Mouse (Mus musculus): ENCODE results near the gene Rufy4. TPM values are rescaled to one million over a fixed set of nuclear protein-coding genes. Genes with fewer than 3 reads are reported as not detected.
"Not testable (repeated sequence)": the region's sequence is repeated elsewhere in the genome, so short reads cannot be mapped to it uniquely, and the experiment has no call there.

Gene Rufy4
- polyA plus RNA-seq, 2 experiments from 2014 or later = not detected

DNA sequence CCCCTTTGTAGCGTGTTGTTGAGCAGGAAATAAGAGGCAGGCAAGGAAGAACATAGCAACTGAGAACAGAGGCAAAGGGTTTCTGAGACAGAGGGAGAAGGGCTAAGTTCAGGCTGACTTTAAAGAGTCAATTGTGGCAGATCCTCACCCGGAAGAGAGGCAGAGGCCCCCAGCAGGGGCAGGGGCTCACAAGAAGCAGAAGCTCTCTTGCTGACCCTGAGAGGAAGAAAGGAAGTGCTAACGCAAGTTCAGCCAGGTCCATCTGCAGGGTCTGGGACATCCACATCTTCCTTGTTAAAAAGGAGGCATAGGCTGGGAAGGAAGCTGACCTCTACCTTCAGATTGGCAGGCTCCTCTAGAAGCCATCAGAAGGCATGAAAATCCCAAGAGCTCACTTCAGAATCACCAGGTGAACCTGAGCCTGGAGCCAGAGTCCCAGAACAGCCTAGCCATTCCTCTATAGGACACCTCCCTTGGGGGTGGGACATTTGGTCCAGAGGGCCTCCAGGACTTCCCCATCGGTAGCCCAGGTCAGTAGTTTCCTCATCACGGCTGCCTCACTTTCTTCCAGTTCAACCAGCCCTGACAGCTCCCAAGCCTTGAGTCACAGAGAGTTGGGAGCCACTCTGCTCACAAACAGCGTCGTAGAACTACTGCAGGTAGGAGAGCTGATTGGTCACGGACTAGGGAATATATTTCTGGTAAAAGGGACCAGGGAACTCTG, 28.3 kb downstream of the Rufy4 start, which contains the start of gene Cxcr2:
Gene Cxcr2, plus strand, starts transcription at position 529 of the 724 bp plus-strand sequence.
- no peak for ATAC-seq

DNA sequence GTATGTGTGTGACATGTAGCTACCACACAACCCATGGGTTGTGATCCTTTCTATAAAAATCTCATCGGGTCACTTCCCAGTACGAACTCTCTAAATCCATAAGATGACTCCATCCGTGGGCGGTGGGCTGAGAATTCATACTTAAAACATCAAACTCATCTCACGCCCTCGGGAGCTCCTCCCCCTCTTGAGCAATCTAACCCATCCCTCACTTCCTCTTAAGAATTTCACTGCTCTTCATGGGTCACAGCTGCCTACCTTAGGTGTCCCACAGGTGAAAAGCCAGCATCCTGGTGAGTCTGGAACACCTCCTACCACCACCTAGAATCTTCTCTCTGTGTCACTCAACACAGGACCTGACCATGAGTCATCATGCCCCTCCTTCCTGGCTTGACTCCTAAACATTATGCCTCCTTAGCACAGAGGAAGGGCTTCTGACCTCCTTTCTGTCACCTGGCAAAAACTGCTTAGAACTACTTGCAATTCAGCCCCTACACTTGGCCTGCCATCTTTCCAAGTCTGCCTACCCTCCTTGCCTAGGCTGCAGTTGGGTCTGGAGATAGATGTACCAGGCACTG, 30.2 kb downstream of the Rufy4 start:
- no peak for ATAC-seq

DNA sequence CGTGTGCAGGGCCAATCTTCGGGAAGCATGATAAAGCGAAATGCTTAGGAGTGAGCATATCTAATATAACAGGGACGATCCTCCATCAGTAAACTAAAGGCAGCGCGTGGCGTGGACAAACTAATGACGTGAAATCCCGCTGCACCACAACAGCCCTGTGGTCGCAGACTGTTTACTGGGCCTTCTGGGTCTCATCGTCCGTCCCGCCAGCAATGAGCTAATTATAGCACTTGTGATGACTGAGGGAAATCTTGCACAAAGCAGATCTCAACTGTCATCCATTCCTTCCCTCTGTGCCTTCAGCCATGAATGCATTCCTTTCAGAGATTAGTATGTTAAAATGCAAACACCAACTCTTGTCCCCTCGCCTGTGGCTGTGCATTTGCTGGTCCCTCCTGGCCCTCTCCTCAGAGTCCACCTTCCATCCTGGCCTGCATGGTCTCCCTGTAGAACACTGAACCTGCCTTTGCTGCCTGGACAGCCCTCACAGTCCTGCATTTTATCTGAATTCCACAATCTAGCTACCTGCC, 31.1 kb downstream of the Rufy4 start:
- no peak for ATAC-seq

GRCm38 (mm10) chr1:74159613-74160012, 34.3 kb downstream of the Rufy4 start:
- ATAC-seq = not testable (repeated sequence)

DNA sequence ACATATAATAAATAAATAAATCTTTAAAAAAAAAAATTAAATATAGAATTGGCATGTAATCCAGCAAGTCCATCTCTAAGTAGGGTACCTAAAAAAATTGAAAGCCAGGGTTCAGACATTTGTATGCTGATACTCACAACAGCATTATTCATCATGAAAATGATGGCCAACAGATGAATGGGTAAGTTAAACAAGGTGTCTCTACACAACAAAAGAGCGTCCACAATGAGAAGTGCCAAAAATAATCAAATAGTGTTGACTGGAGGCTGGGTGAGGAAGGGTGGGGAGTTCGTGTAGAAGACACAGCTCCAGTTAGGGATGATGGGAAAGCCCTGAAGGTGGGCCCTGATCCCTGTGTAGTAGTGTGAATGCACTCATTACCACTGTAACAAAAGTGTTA, 34.7 kb downstream of the Rufy4 start:
- no peak for ATAC-seq

- ATAC-seq = no peak
Measured at GRCm38 (mm10) chr1:74167136-74167535, 41.8 kb downstream of the Rufy4 start.

- no peak for ATAC-seq
Measured at GRCm38 (mm10) chr1:74169721-74170120, 44.4 kb downstream of the Rufy4 start.

- no peak for ATAC-seq
Measured at GRCm38 (mm10) chr1:74172722-74173121, 47.4 kb downstream of the Rufy4 start.

DNA sequence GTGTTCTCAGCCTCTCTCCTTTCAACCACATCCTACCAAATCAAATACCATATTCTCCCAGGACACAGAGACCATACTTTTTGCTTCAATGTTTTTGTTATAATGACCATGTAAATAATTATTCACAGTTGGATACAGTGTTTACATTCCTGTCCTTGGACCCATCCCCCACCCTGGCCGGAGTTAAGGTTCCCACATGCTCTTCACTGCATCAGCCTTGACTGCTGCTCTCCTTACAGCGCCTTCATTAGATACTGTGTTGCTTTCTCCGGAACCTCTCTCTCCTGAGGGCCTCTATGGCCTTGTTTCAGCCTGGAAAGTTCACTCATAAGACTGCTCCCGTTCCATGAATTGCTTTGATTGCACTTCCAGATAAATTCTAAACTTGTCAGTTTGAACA, 50.4 kb downstream of the Rufy4 start:
- ATAC-seq = no peak

DNA sequence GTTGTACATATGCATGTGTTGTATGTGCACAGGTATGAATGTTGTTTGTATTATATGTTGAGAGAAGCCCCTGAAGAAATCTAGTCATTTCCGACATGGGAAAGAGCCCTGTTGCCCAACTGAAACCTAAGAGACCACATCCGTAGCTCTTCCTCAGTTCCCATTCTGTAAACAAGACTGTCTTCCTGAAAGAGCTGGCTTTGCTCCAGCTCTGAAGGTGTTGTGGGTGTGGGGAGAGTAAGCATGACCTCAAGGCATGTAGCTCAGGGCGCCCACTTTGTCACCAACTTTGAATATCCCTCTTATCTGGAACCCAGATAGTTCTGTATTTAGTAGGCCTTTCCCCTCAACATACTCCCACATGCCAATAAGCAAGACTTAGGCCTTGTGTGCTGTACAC, 53.3 kb downstream of the Rufy4 start:
- ATAC-seq = no peak

- no peak for ATAC-seq
Measured at GRCm38 (mm10) chr1:74179624-74180408, 54.5 kb downstream of the Rufy4 start.

DNA sequence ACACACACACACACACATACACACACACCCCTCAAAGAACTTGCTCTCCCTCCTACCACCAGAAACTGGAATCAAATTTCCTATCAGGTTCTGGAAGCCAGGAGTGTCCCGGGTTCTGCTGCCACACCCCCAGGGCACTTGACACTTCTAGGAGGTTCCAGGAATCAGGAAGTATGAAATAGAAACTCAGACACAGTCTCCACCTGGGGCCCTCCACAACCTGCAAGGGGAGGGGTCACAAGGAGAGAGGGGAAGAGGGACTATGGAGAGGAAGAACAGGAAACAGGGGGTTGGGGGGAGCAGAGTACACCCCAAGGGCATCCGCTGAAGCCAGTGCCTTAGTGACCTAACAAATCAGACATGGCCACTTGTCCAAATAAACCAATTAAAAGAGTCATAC, 56.1 kb downstream of the Rufy4 start:
- no peak for ATAC-seq

GRCm38 (mm10) chr1:74183006-74183405, 57.7 kb downstream of the Rufy4 start:
- ATAC-seq = no peak

DNA sequence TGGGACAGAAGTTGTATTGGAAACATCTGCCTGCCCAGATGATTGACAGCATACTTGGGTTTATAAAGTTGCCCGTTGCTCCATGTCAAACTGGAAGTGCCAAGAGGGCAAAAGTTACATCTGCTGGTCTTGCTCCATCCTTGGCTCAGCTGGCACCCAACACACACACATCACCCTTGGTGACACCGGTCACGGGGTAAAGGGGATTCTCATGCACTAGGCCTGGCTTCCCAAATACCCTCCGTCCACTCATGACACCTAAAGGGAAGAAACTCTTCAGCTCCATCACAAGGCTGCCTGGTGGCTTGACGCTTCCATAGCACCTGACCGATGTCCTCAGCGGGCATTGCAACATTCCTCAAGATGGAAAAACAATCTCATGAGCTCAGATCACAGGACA, 65.1 kb downstream of the Rufy4 start:
- no peak for ATAC-seq

DNA sequence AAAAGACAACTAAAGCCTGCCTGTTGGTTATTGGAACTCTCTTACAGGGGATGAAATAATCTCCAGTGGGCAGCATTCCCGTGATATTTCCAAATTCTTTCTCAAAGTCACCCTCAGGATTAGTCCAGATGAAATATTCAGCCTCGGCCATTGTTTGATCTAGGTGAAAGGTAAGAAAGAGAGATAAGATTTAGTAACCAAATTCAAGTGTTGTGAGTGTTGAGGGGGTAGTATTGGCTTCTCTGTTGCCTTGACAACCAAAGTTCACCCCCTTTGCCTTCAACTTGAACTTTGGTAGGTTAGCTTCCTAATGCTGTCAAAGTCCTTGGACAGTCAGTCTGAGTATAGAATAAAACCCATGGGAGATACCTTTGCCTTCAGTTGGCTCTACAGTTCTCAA, 67.4 kb downstream of the Rufy4 start:
- no peak for ATAC-seq

GRCm38 (mm10) chr1:74194445-74194844, 69.1 kb downstream of the Rufy4 start, which contains the start of gene Cxcr1:
Gene Cxcr1, minus strand, starts transcription at chr1:74194631.
- ATAC-seq = no peak

DNA sequence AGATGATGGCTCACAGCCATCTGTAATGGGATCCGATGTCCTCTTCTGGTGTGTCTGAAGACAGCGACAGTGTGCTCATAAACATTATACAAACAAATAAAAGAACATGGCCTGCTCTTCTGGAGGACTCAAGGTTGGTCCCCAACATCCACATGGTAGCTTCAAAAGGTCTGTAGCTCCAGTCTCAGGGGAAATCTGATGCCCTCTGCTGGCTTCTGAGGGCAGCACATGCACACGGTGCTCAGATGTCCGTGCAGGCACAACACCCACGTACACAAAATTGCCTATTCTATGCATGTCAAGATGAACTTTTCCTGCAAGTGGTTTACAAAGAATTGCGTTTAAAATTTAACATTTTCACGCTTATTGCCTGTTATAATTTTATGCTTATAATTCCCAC, 70.6 kb downstream of the Rufy4 start:
- peak; percentile 67 for ATAC-seq

DNA sequence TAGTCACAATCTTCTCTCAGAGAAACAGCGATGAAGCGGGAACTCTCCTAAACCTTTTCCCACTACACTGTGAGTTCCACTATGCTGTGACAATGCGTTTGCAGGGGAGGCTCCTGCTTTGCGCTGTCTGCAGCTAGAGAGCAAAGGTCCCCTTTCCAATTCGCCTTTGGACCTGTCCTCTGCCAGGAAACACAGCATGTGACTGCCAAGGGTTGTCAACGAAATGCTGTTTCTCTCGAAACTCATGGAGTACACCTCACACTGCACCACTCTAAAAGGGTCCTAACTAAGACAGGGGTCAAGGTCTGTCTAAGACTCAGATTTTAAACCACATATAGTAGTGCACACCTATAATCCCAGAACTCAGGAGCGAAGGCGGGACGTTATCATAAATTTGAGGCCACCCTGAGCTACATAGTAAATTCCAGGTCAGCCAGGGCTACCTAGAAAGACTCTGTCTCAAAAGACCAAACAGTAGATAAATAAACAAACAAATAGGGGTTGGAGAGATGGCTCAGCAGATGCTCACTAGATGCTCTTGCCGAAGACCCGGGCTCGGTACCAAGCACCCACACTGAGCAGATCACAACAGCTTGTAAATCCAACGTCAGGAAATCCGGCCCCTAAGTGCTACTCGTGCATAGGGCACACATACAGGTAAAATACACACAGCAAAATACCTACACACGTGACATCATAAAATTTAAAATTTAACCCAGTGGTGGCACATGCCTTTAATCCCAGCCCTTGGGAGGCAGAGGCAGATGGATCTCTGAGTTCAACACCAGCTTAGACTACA, 71.5 kb downstream of the Rufy4 start:
- no peak for ATAC-seq
